Mouse (Mus musculus) forebrain, embryonic 16.5 days (tissue): Measurements from ENCODE around the gene Hoxd8. TPM values are rescaled to one million over a fixed set of nuclear protein-coding genes. Genes with fewer than 3 reads are reported as not detected.

Experiments
- ATAC-seq: fragments of 200-750 bp; cut with Nextera tagmentation; 2 replicates; pipeline ENCODE4 v1.8.0; 2017; ENCODE audit warnings: mild to moderate bottlenecking, moderate library complexity
- H3K27ac ChIP-seq: fragments of 300-500 bp; sonication (generic); 2 replicates; pipeline ENCODE4 v1.5.1; 2014; ENCODE audit warnings: low read length, control low read depth
- H3K27me3 ChIP-seq: fragments of 300-500 bp; sonication (generic); replicated peaks from 2 replicates; pipeline ENCODE4 v1.6.1; 2014; ENCODE audit warnings: low read length; ENCODE audit not compliant: control insufficient read depth, insufficient read depth
- H3K36me3 ChIP-seq: fragments of 300-500 bp; sonication (generic); 2 replicates; pipeline ENCODE4 v1.6.1; 2014; ENCODE audit not compliant: control insufficient read depth, insufficient read depth
- H3K4me1 ChIP-seq: fragments of 300-500 bp; sonication (generic); replicated peaks from 2 replicates; pipeline ENCODE4 v1.6.1; 2014; ENCODE audit warnings: low read length; ENCODE audit not compliant: control insufficient read depth, insufficient read depth
- H3K4me2 ChIP-seq: fragments of 300-500 bp; sonication (generic); 2 replicates; pipeline ENCODE4 v1.6.1; 2014; ENCODE audit warnings: mild to moderate bottlenecking, low read length, control low read depth
- H3K4me3 ChIP-seq: fragments of 300-500 bp; sonication (generic); replicated peaks from 2 replicates; pipeline ENCODE4 v1.5.1; 2014; ENCODE audit warnings: mild to moderate bottlenecking, low read length, control low read depth
- H3K9ac ChIP-seq: fragments of 300-500 bp; sonication (generic); replicated peaks from 2 replicates; pipeline ENCODE4 v1.6.1; 2014; ENCODE audit warnings: low read depth, low read length, control low read depth
- H3K9me3 ChIP-seq: fragments of 300-500 bp; sonication (generic); 2 replicates; pipeline ENCODE4 v1.6.1; 2016; ENCODE audit warnings: low read length; ENCODE audit not compliant: control insufficient read depth
- WGBS: fragments of 180-500 bp; shearing (Covaris S2); extraction: QIAGEN DNeasy Blood & Tissue Kit; methylation state at CpG from one replicate; pipeline ENCODE4 v1.1.7; 2014; 5-methylcytosine and 5-hydroxymethylcytosine counted together
- polyA plus RNA-seq: library from polyadenylated mRNA; unstranded; fragments of >200 nt; fragmentation: Nextera tagmentation; extraction: Ambion mirVana; gene quantifications from 2 replicates; pipeline ENCODE4 v1.2.1, GENCODE M21; 2015

The Hoxd8 gene
- polyA plus RNA-seq, 1 experiment from 2014 or later = not detected

- Histone ChIP-seq H3K27me3 (peaks cover 80% of the 10 kb centered on the region), H3K4me2 (no peak overlapping the region), H3K36me3 (no peaks in the 10 kb centered on the region), H3K9me3 (no peaks in the 10 kb centered on the region), H3K9ac (no peak overlapping the region), H3K27ac (no peak overlapping the region), H3K4me3 (no peak overlapping the region), H3K4me1 (0 out of 2 replicates have a peak, but pooled peaks cover 2% of the 10 kb centered on the region)
- WGBS = 8% methylated on average over 8 of the region's 8 CpGs
- no peak for ATAC-seq
Observed at GRCm38 (mm10) chr2:74690338-74690716, 14.1 kb upstream of the Hoxd8 start.

- WGBS = under 1% methylated on average over 52 of the region's 56 CpGs
- Histone ChIP-seq H3K4me1 (0 out of 2 replicates have a peak, but pooled peaks cover 2% of the 10 kb centered on the region), H3K27me3 (peaks cover 86% of the 10 kb centered on the region), H3K4me3 (no peak within 1 kb of the TSS), H3K9me3 (no peaks in the 10 kb centered on the region), H3K4me2 (no peak within 1 kb of the TSS), H3K9ac (no peak within 1 kb of the TSS), H3K27ac (no peak within 1 kb of the TSS), H3K36me3 (no peaks in the 10 kb centered on the region)
- peak; percentile 31; the same call in 1 of the 2 replicates for ATAC-seq
Observed at GRCm38 (mm10) chr2:74691022-74691951, 13.1 kb upstream of the Hoxd8 start, which contains the start of gene Hoxd10. Gene Hoxd10, plus strand, starts transcription at chr2:74691924.

- H3K4me1 ChIP-seq = 0 out of 2 replicates have a peak, but pooled peaks cover 2% of the 10 kb centered on the region
- H3K27ac ChIP-seq = no peak overlapping the region
- H3K27me3 ChIP-seq = peaks cover 85% of the 10 kb centered on the region
- no peak overlapping the region for H3K9ac ChIP-seq
- no peak overlapping the region for H3K4me3 ChIP-seq
- no peaks in the 10 kb centered on the region for H3K9me3 ChIP-seq
- 4% methylated on average over 35 of the region's 35 CpGs for WGBS
- H3K4me2 ChIP-seq = no peak overlapping the region
- H3K36me3 ChIP-seq = no peaks in the 10 kb centered on the region
- no peak for ATAC-seq
Observed at GRCm38 (mm10) chr2:74691995-74692807, 12.2 kb upstream of the Hoxd8 start.

GRCm38 (mm10) chr2:74692808-74693431 lies 11.5 kb upstream of the Hoxd8 start:
- H3K27me3 ChIP-seq = peaks cover 85% of the 10 kb centered on the region
- no peaks in the 10 kb centered on the region for H3K36me3 ChIP-seq
- no peak for ATAC-seq
- H3K9me3 ChIP-seq = no peaks in the 10 kb centered on the region
- H3K4me3 ChIP-seq = no peak overlapping the region
- H3K27ac ChIP-seq = no peak overlapping the region
- no peak overlapping the region for H3K9ac ChIP-seq
- peaks cover 7% of the 10 kb centered on the region for H3K4me1 ChIP-seq
- no peak overlapping the region for H3K4me2 ChIP-seq
- 1% methylated on average over 20 of the region's 20 CpGs for WGBS

- Histone ChIP-seq H3K4me1 (peaks cover 12% of the 10 kb centered on the region), H3K9ac (no peak overlapping the region), H3K36me3 (no peaks in the 10 kb centered on the region), H3K4me3 (no peak overlapping the region), H3K9me3 (no peaks in the 10 kb centered on the region), H3K27me3 (peaks cover 83% of the 10 kb centered on the region), H3K4me2 (no peak overlapping the region), H3K27ac (no peak overlapping the region)
- WGBS = 3% methylated on average over 4 of the region's 4 CpGs
- ATAC-seq = no peak
Observed at GRCm38 (mm10) chr2:74693432-74693827, 11.0 kb upstream of the Hoxd8 start.

- Histone ChIP-seq H3K4me3 (no peak overlapping the region), H3K36me3 (no peaks in the 10 kb centered on the region), H3K4me1 (peaks cover 13% of the 10 kb centered on the region), H3K27ac (no peak overlapping the region), H3K27me3 (peaks cover 86% of the 10 kb centered on the region), H3K9ac (no peak overlapping the region), H3K9me3 (no peaks in the 10 kb centered on the region), H3K4me2 (no peak overlapping the region)
- ATAC-seq = no peak
- WGBS = under 1% methylated on average over 16 of the region's 16 CpGs
Observed at GRCm38 (mm10) chr2:74694066-74694465, 10.3 kb upstream of the Hoxd8 start.

GRCm38 (mm10) chr2:74695383-74695782 lies 9.0 kb upstream of the Hoxd8 start:
- H3K27me3 ChIP-seq = peaks cover 90% of the 10 kb centered on the region
- H3K9me3 ChIP-seq = no peaks in the 10 kb centered on the region
- H3K4me2 ChIP-seq = no peak overlapping the region
- no peak for ATAC-seq
- H3K9ac ChIP-seq = no peak overlapping the region
- 6% methylated on average over 1 of the region's 1 CpGs for WGBS
- no peaks in the 10 kb centered on the region for H3K36me3 ChIP-seq
- peaks cover 13% of the 10 kb centered on the region for H3K4me1 ChIP-seq
- H3K4me3 ChIP-seq = no peak overlapping the region
- H3K27ac ChIP-seq = no peak overlapping the region

- no peaks in the 10 kb centered on the region for H3K36me3 ChIP-seq
- no peak for ATAC-seq
- no peak overlapping the region for H3K9ac ChIP-seq
- H3K4me1 ChIP-seq = peaks cover 13% of the 10 kb centered on the region
- no peak overlapping the region for H3K4me3 ChIP-seq
- WGBS = 0% methylated on average over 7 of the region's 7 CpGs
- no peak overlapping the region for H3K27ac ChIP-seq
- H3K9me3 ChIP-seq = no peaks in the 10 kb centered on the region
- no peak overlapping the region for H3K4me2 ChIP-seq
- peaks cover 94% of the 10 kb centered on the region for H3K27me3 ChIP-seq
Observed at GRCm38 (mm10) chr2:74695813-74696430, 8.5 kb upstream of the Hoxd8 start.
